20 mouse cellular contexts compared by ENCODE assay signal in the genomic region with DNA sequence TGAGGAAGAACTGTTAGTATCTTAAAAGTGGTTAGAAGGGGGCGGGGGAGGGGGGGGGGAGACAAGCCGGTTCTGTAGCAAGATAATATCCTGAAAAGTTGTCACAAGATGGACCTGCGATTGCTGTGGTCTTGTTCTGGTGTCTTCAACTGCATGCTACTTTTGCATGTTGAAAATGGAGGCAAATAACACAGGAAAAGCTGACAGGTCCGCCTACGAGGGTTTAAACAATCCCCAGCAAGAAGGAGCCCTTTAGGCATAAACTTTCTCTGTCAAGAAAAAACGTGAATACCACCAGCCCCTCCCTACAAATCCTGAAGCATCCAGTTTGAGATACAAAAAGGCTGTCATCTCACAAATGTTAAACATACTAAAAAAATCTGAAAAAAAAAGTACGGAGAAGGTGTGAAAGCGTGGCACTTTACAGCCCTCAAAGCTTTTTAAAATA. TPM values are rescaled to one million over a fixed set of nuclear protein-coding genes. Genes with fewer than 3 reads are reported as not detected.
DNase-seq lines count a peak whose midpoint lies in the region; ATAC-seq and TF ChIP-seq lines count a peak whose summit lies in the region.
"Had no signal": no experiment of that assay in that cellular context is flagged by ENCODE, and none has a peak within 500 bp of the region (broad histone marks: within the 10 kb centered on the region; RNA-seq: fewer than 3 reads in every experiment).

No protein-coding gene starts in this region.

- WGBS in forebrain, postnatal 0 days: 39% methylated on average over 8 of the region's 8 CpGs
- 46% methylated on average over 8 of the region's 8 CpGs for WGBS in forebrain, embryonic 10.5 days
- 58% methylated on average over 8 of the region's 8 CpGs for WGBS in heart, embryonic 16.5 days
- 40% methylated on average over 8 of the region's 8 CpGs for WGBS in midbrain, embryonic 10.5 days
- WGBS in midbrain, postnatal 0 days: 42% methylated on average over 8 of the region's 8 CpGs

- peak overlapping the region; percentile 11; the same call in 1 of the 2 replicates for H3K4me2 ChIP-seq in forebrain, postnatal 0 days (ENCODE audit: low read depth)
- H3K4me2 ChIP-seq in heart, embryonic 16.5 days (ENCODE audit: low read depth, low read length): no peak overlapping the region
- no peak overlapping the region for H3K4me2 ChIP-seq in midbrain, postnatal 0 days (ENCODE audit: low read depth, low read length, poor library complexity, severe bottlenecking)

- no peak for TF ChIP-seq CTCF in forebrain, postnatal 0 days (IDR thresholded peaks at IDR 0.05; ENCODE audit: low read depth)
- no peak for TF ChIP-seq CTCF in midbrain, postnatal 0 days (IDR thresholded peaks at IDR 0.05)
- TF ChIP-seq CTCF in cortical plate, adult 2 months (IDR thresholded peaks at IDR 0.05; ENCODE audit: extremely low read depth, insufficient read depth, low read length): no peak

- peak overlapping the region; percentile 66 for H3K27ac ChIP-seq in forebrain, postnatal 0 days (ENCODE audit: low read depth, low read length)
- no peak overlapping the region; the same call in 1 of the 2 replicates for H3K27ac ChIP-seq in forebrain, embryonic 10.5 days
- peak overlapping the region; percentile 27; the same call in 1 of the 2 replicates for H3K27ac ChIP-seq in heart, embryonic 16.5 days (ENCODE audit: low read length)
- H3K27ac ChIP-seq in midbrain, embryonic 10.5 days (replicated peaks): peak overlapping the region; percentile 100
- H3K27ac ChIP-seq in midbrain, postnatal 0 days (ENCODE audit: low read depth, low read length): no peak overlapping the region
- H3K27ac ChIP-seq in cortical plate, adult 2 months (ENCODE audit: insufficient read depth, low read length): peak overlapping the region; percentile 70; the same call in 1 of the 2 replicates
- H3K27ac ChIP-seq: embryonic facial prominence, embryonic 12.5 days; liver, embryonic 14.5 days had no signal

- H3K4me3 ChIP-seq in forebrain, postnatal 0 days (ENCODE audit: low read depth, low read length): no peak overlapping the region
- H3K4me3 ChIP-seq in forebrain, embryonic 10.5 days: no peak overlapping the region
- H3K4me3 ChIP-seq in heart, embryonic 16.5 days (ENCODE audit: low read length): no peak overlapping the region
- peak overlapping the region; percentile 17; the same call in 1 of the 2 replicates for H3K4me3 ChIP-seq in midbrain, embryonic 10.5 days
- no peak overlapping the region for H3K4me3 ChIP-seq in midbrain, postnatal 0 days (ENCODE audit: low read depth, low read length)
- H3K4me3 ChIP-seq in cortical plate, adult 2 months (ENCODE audit: insufficient read depth, low read length): no peak overlapping the region
- H3K4me3 ChIP-seq: embryonic facial prominence, embryonic 12.5 days had no signal

- H3K36me3 ChIP-seq in forebrain, postnatal 0 days (ENCODE audit: insufficient read depth): no peaks in the 10 kb centered on the region
- no peaks in the 10 kb centered on the region for H3K36me3 ChIP-seq in forebrain, embryonic 10.5 days (replicated peaks)
- no peaks in the 10 kb centered on the region for H3K36me3 ChIP-seq in heart, embryonic 16.5 days (ENCODE audit: control insufficient read depth, insufficient read depth)
- H3K36me3 ChIP-seq in midbrain, embryonic 10.5 days: peaks cover 23% of the 10 kb centered on the region
- no peaks in the 10 kb centered on the region for H3K36me3 ChIP-seq in midbrain, postnatal 0 days (ENCODE audit: insufficient read depth, low read length)
- H3K36me3 ChIP-seq: embryonic facial prominence, embryonic 12.5 days; neural tube, embryonic 13.5 days had no signal

- TF ChIP-seq POLR2A in cortical plate, adult 2 months (IDR thresholded peaks at IDR 0.05; ENCODE audit: extremely low read depth, insufficient read depth, low read length): no peak

- no peaks in the 10 kb centered on the region for H3K9me3 ChIP-seq in forebrain, postnatal 0 days (ENCODE audit: low read length)
- no peaks in the 10 kb centered on the region for H3K9me3 ChIP-seq in forebrain, embryonic 10.5 days
- no peaks in the 10 kb centered on the region for H3K9me3 ChIP-seq in heart, embryonic 16.5 days (replicated peaks; ENCODE audit: control insufficient read depth, low read length)
- no peaks in the 10 kb centered on the region for H3K9me3 ChIP-seq in midbrain, embryonic 10.5 days (replicated peaks)
- H3K9me3 ChIP-seq in midbrain, postnatal 0 days (ENCODE audit: low read length): no peaks in the 10 kb centered on the region
- H3K9me3 ChIP-seq: embryonic facial prominence, embryonic 12.5 days; neural tube, embryonic 13.5 days had no signal

- peak; percentile 28; the same call in 1 of the 2 replicates for ATAC-seq in forebrain, postnatal 0 days
- no peak for ATAC-seq in heart, embryonic 16.5 days (replicated peaks; ENCODE audit: extremely low read depth, insufficient read depth, low FRiP score)
- no peak for ATAC-seq in midbrain, postnatal 0 days (ENCODE audit: low FRiP score)
- ATAC-seq: hindbrain, embryonic 16.5 days had no signal

- DNase-seq in forebrain, postnatal 0 days: peak; percentile 58
- DNase-seq in forebrain, embryonic 10.5 days (ENCODE audit: extremely low spot score, low spot score): no peak
- DNase-seq in heart, postnatal 14 days: no peak
- DNase-seq in midbrain, embryonic 10.5 days (ENCODE audit: low spot score): no peak
- DNase-seq in midbrain, postnatal 0 days (ENCODE audit: low spot score): no peak
- no peak for DNase-seq in layer of hippocampus, adult 8-10 months (ENCODE audit: low spot score in 2 of 2)
- DNase-seq: B cell, adult 2 months; cerebellum, adult 11 months; cerebellum, postnatal 36 days; gastrocnemius, postnatal 36 days; kidney, adult 8-10 months; kidney, postnatal 4 days; retina, postnatal 1 day; thymus, postnatal 14 days had no signal

- intact Hi-C loops in heart, postnatal 14 days (cut with DNase I): loop anchor here (5.0 kb wide), 1 partner anchor 80 kb away; no protein-coding TSS in a partner anchor

- no peak overlapping the region for H3K9ac ChIP-seq in forebrain, postnatal 0 days
- no peak overlapping the region; the same call in 1 of the 2 replicates for H3K9ac ChIP-seq in heart, embryonic 16.5 days (ENCODE audit: low read length)
- no peak overlapping the region for H3K9ac ChIP-seq in midbrain, postnatal 0 days (replicated peaks; ENCODE audit: low read length, poor library complexity, severe bottlenecking)
- H3K9ac ChIP-seq: embryonic facial prominence, embryonic 12.5 days; liver, embryonic 14.5 days had no signal

- peaks cover 42% of the 10 kb centered on the region for H3K4me1 ChIP-seq in forebrain, postnatal 0 days (ENCODE audit: insufficient read depth)
- H3K4me1 ChIP-seq in forebrain, embryonic 10.5 days: peaks cover 100% of the 10 kb centered on the region
- peaks cover 80% of the 10 kb centered on the region for H3K4me1 ChIP-seq in heart, embryonic 16.5 days (ENCODE audit: control insufficient read depth, insufficient read depth, low read length)
- H3K4me1 ChIP-seq in midbrain, embryonic 10.5 days: peaks cover 100% of the 10 kb centered on the region
- H3K4me1 ChIP-seq in midbrain, postnatal 0 days (ENCODE audit: insufficient read depth, low read length): no peaks in the 10 kb centered on the region
- H3K4me1 ChIP-seq in cortical plate, adult 2 months (ENCODE audit: control insufficient read depth, insufficient read depth, low read length): peaks cover 16% of the 10 kb centered on the region; the same call in 1 of the 2 replicates

- H3K27me3 ChIP-seq in forebrain, postnatal 0 days (ENCODE audit: insufficient read depth, low read length): no peaks in the 10 kb centered on the region
- H3K27me3 ChIP-seq in forebrain, embryonic 10.5 days (ENCODE audit: poor library complexity, severe bottlenecking): no peaks in the 10 kb centered on the region; the same call in 1 of the 2 replicates
- H3K27me3 ChIP-seq in heart, embryonic 16.5 days (ENCODE audit: control insufficient read depth, insufficient read depth, low read length): no peaks in the 10 kb centered on the region
- no peaks in the 10 kb centered on the region for H3K27me3 ChIP-seq in midbrain, embryonic 10.5 days (ENCODE audit: low read depth, poor library complexity, severe bottlenecking)
- no peaks in the 10 kb centered on the region for H3K27me3 ChIP-seq in midbrain, postnatal 0 days (ENCODE audit: insufficient read depth, low read length)
- H3K27me3 ChIP-seq: neural tube, embryonic 13.5 days had no signal

RNA-seq across cellular contexts. Expression of a gene that starts 15.0 kb away (rescaled TPM):
- total RNA-seq in forebrain, postnatal 0 days (2014; rRNA removed): 150 and 186 TPM in 2 replicates
- 47.7 and 50.6 TPM in 2 replicates for polyA plus RNA-seq in forebrain, postnatal 0 days (2015; fragmentation: Nextera tagmentation; extraction: Ambion mirVana)
- 30.2 and 30.4 TPM in 2 replicates for polyA plus RNA-seq in forebrain, embryonic 10.5 days (2016; fragmentation: Nextera tagmentation; extraction: Ambion mirVana)
- polyA plus RNA-seq in heart, embryonic 16.5 days (2015; fragmentation: Nextera tagmentation; extraction: Ambion mirVana): 19.9 and 25.2 TPM in 2 replicates
- 10 to 100 TPM; 51.3 to 58.5 TPM for total RNA-seq in heart, postnatal 14 days (2021)
- 48.7 and 60.6 TPM in 2 replicates for polyA plus RNA-seq in midbrain, embryonic 10.5 days (2016; fragmentation: Nextera tagmentation; extraction: Ambion mirVana)
- 39.6 and 48.1 TPM in 2 replicates for total RNA-seq in midbrain, postnatal 0 days (2014; rRNA removed)
- polyA plus RNA-seq in midbrain, postnatal 0 days (2015; fragmentation: Nextera tagmentation; extraction: Ambion mirVana): 13.4 and 15.3 TPM in 2 replicates
- polyA plus RNA-seq in cortical plate, adult 2 months (2012; rRNA removed): 63.2 and 65.4 TPM in 2 replicates
- 100 to 1,000 TPM; 346 to 374 (median 360) TPM for total RNA-seq in layer of hippocampus, adult 8-10 months (2022)

Comparison
In these comparisons a context has a peak if more than half of its experiments do, and no peak if none do; other contexts are left out.
1. H3K27ac ChIP-seq: peak in forebrain, postnatal 0 days (single experiment), heart, embryonic 16.5 days (single experiment), midbrain, embryonic 10.5 days (single experiment) and cortical plate, adult 2 months (single experiment); none in forebrain, embryonic 10.5 days (single experiment) and midbrain, postnatal 0 days (single experiment).